Mouse (Mus musculus): ENCODE measurements at regions not wholly inside any gene's neighbourhood (a gene's known extent, or its start where the extent isn't known, plus 50 kb on each side); places are given as distances from the start of the nearest gene placed in this dataset.
A peak's percentile ranks its signal among the peaks of the same experiment; 100 is the strongest.
"Not testable (repeated sequence)": the region's sequence is repeated elsewhere in the genome, so short reads cannot be mapped to it uniquely, and the experiment has no call there.

GRCm38 (mm10) chr13:85035903-85036302 lies 153.3 kb upstream of the Ccnh start:
- DNase-seq (ENCODE audit: low spot score in 2 of 2) = no peak

- DNase-seq (ENCODE audit: low spot score in 2 of 2) = no peak
Observed at GRCm38 (mm10) chr13:85036830-85037229, 152.4 kb upstream of the Ccnh start.

- no peak for DNase-seq (ENCODE audit: low spot score in 2 of 2)
Observed at GRCm38 (mm10) chr13:85066585-85067550, 122.3 kb upstream of the Ccnh start.

GRCm38 (mm10) chr13:85067551-85068283 lies 121.5 kb upstream of the Ccnh start:
- no peak for DNase-seq (ENCODE audit: low spot score in 2 of 2)

- DNase-seq (ENCODE audit: low spot score in 2 of 2) = no peak
Observed at GRCm38 (mm10) chr13:85068403-85068802, 120.8 kb upstream of the Ccnh start.

- peak; percentile 42 to 76 for DNase-seq (ENCODE audit: low spot score in 2 of 2)
Observed at GRCm38 (mm10) chr13:85083335-85083734, 105.9 kb upstream of the Ccnh start.

- no peak for DNase-seq (ENCODE audit: low spot score in 2 of 2)
Observed at GRCm38 (mm10) chr13:85083742-85084141, 105.5 kb upstream of the Ccnh start.

- no peak for DNase-seq (ENCODE audit: low spot score in 2 of 2)
Observed at GRCm38 (mm10) chr13:85096174-85096573, 93.0 kb upstream of the Ccnh start.

GRCm38 (mm10) chr13:85123309-85123708 lies 65.9 kb upstream of the Ccnh start:
- peak in 1 of 2 experiments; percentile 27 for DNase-seq (ENCODE audit: low spot score in 2 of 2)

GRCm38 (mm10) chr13:85126573-85127547 lies 62.3 kb upstream of the Ccnh start:
- not testable (repeated sequence) for DNase-seq (ENCODE audit: low spot score in 2 of 2)

- DNase-seq (ENCODE audit: low spot score in 2 of 2) = no peak
Observed at GRCm38 (mm10) chr13:85127548-85127925, 61.7 kb upstream of the Ccnh start.

All from layer of hippocampus, adult 18-20 months (tissue).